Mouse (Mus musculus) heart, postnatal 0 days (tissue): ENCODE measurements at regions not wholly inside any gene's neighbourhood (a gene's known extent, or its start where the extent isn't known, plus 50 kb on each side); places are given as distances from the start of the nearest gene placed in this dataset.

Source experiments
- ATAC-seq: fragments of 200-750 bp; cut with Nextera tagmentation; 2 replicates; pipeline ENCODE4 v1.8.0; 2017; ENCODE audit warnings: low read depth, moderate number of reproducible peaks, moderate library complexity; ENCODE audit not compliant: insufficient read depth
- DNase-seq: peaks from one replicate; pipeline ENCODE4 v3.0.0-alpha.2; 2016; ENCODE audit warnings: low spot score
- H3K27ac ChIP-seq: fragments of 300-500 bp; sonication (generic); 2 replicates; pipeline ENCODE4 v1.5.1; 2014; ENCODE audit warnings: low read depth, mild to moderate bottlenecking
- H3K27me3 ChIP-seq: fragments of 300-500 bp; sonication (generic); 2 replicates; pipeline ENCODE4 v1.6.1; 2014; ENCODE audit warnings: low read length, mixed read lengths; ENCODE audit not compliant: control insufficient read depth, insufficient read depth
- H3K36me3 ChIP-seq: fragments of 300-500 bp; sonication (generic); replicated peaks from 2 replicates; pipeline ENCODE4 v1.6.1; 2014; ENCODE audit warnings: low read length, mixed read lengths; ENCODE audit not compliant: control insufficient read depth, insufficient read depth
- H3K4me1 ChIP-seq: fragments of 300-500 bp; sonication (generic); 2 replicates; pipeline ENCODE4 v1.6.1; 2014; ENCODE audit warnings: antibody characterized with exemption; ENCODE audit not compliant: control insufficient read depth, insufficient read depth
- H3K4me2 ChIP-seq: fragments of 300-500 bp; sonication (generic); 2 replicates; pipeline ENCODE4 v1.6.1; 2014; ENCODE audit warnings: low read depth, mild to moderate bottlenecking, low read length, moderate library complexity
- H3K4me3 ChIP-seq: fragments of 300-500 bp; sonication (generic); 2 replicates; pipeline ENCODE4 v1.5.1; 2014; ENCODE audit warnings: low read depth, low read length
- H3K9ac ChIP-seq: fragments of 300-500 bp; sonication (generic); replicated peaks from 2 replicates; pipeline ENCODE4 v1.6.1; 2014; ENCODE audit warnings: low read depth, low read length, mixed read lengths
- H3K9me3 ChIP-seq: fragments of 300-500 bp; sonication (generic); replicated peaks from 2 replicates; pipeline ENCODE4 v1.6.1; 2016; ENCODE audit warnings: low read length; ENCODE audit not compliant: control insufficient read depth
- CTCF ChIP-seq: IDR thresholded peaks from 2 replicates; pipeline ENCODE4 v1.5.1; 2016; ENCODE audit warnings: antibody characterized with exemption, control low read depth, low read depth
- EP300 ChIP-seq: IDR thresholded peaks from 2 replicates; pipeline ENCODE4 v1.6.1; 2016; ENCODE audit warnings: antibody characterized with exemption, low read depth
- WGBS: fragments of 180-500 bp; shearing (Covaris S2); extraction: QIAGEN DNeasy Blood & Tissue Kit; methylation state at CpG from one replicate; pipeline ENCODE4 v1.1.7; 2014; 5-methylcytosine and 5-hydroxymethylcytosine counted together

GRCm38 (mm10) chr9:84740336-84740735, 572.2 kb upstream of the Gm11114 start:
- no peaks in the 10 kb centered on the region for H3K27me3 ChIP-seq
- no peaks in the 10 kb centered on the region for H3K36me3 ChIP-seq
- DNase-seq (no peak), ATAC-seq (no peak)
- H3K9ac ChIP-seq = no peak overlapping the region
- TF ChIP-seq CTCF (no peak), EP300 (no peak)
- no peaks in the 10 kb centered on the region for H3K9me3 ChIP-seq
- H3K4me3 ChIP-seq = no peak overlapping the region
- H3K27ac ChIP-seq = no peak overlapping the region
- H3K4me2 ChIP-seq = no peak overlapping the region
- 72% methylated on average over 2 of the region's 2 CpGs for WGBS
- no peaks in the 10 kb centered on the region for H3K4me1 ChIP-seq

- no peak overlapping the region for H3K4me2 ChIP-seq
- H3K36me3 ChIP-seq = no peaks in the 10 kb centered on the region
- H3K27me3 ChIP-seq = no peaks in the 10 kb centered on the region
- ATAC-seq = no peak
- no peak overlapping the region for H3K4me3 ChIP-seq
- DNase-seq = no peak
- H3K9ac ChIP-seq = no peak overlapping the region
- TF ChIP-seq CTCF (no peak), EP300 (no peak)
- no peaks in the 10 kb centered on the region for H3K4me1 ChIP-seq
- no peaks in the 10 kb centered on the region for H3K9me3 ChIP-seq
- no peak overlapping the region for H3K27ac ChIP-seq
- WGBS = 78% methylated on average over 1 of the region's 1 CpGs
Measured at GRCm38 (mm10) chr9:84754332-84754731, 558.2 kb upstream of the Gm11114 start.

DNA sequence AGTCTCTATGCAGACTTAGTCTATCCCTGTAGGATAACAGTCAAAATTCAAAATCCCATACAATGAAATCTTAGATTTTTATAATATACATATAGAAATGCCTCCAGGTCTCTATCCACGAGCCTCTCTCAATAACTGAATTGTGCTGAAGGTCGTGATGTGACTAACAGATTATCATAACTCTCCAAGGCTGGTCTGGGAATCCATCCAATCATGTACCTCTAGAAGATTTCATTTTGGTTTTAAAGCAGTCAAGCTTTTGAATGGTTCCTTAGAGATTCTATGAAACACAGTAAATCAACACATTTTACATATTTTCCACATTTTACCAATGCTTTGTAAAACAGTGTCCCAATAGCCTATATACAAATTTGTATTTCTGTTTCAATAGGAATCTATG, 557.7 kb upstream of the Gm11114 start:
- WGBS = 52% methylated on average over 2 of the region's 2 CpGs
- no peaks in the 10 kb centered on the region for H3K9me3 ChIP-seq
- no peak overlapping the region for H3K4me2 ChIP-seq
- H3K27me3 ChIP-seq = no peaks in the 10 kb centered on the region
- no peak for ATAC-seq
- no peaks in the 10 kb centered on the region for H3K36me3 ChIP-seq
- TF ChIP-seq EP300 = no peak
- TF ChIP-seq CTCF = no peak
- no peak overlapping the region for H3K27ac ChIP-seq
- DNase-seq = no peak
- H3K4me3 ChIP-seq = no peak overlapping the region
- H3K4me1 ChIP-seq = no peaks in the 10 kb centered on the region
- H3K9ac ChIP-seq = no peak overlapping the region

DNA sequence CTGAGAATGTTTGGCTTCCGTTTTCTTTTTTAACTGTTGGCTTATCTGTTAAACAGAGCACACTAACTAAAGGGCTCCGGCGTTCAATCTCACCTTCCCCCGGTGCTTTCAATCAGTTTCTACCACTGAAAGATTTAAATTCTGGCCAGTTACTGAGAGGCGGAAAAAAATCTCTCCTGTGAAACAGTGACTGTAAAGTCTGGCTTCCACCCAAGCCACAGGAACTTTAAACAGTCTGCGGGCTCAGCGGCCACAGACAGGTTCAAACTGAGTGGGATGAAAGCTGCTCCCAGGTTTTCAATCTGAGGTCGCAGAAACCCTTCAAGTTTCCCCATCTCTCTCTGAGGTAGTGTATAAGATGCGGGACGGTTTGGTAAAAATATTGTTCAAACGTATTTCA, 538.2 kb upstream of the Gm11114 start:
- H3K9ac ChIP-seq = no peak overlapping the region
- DNase-seq (no peak), ATAC-seq (no peak)
- no peaks in the 10 kb centered on the region for H3K36me3 ChIP-seq
- no peak overlapping the region for H3K4me2 ChIP-seq
- no peak for TF ChIP-seq EP300
- TF ChIP-seq CTCF = no peak
- 52% methylated on average over 11 of the region's 11 CpGs for WGBS
- no peaks in the 10 kb centered on the region for H3K27me3 ChIP-seq
- no peaks in the 10 kb centered on the region for H3K9me3 ChIP-seq
- H3K4me3 ChIP-seq = no peak overlapping the region
- H3K4me1 ChIP-seq = no peaks in the 10 kb centered on the region
- H3K27ac ChIP-seq = no peak overlapping the region

DNA sequence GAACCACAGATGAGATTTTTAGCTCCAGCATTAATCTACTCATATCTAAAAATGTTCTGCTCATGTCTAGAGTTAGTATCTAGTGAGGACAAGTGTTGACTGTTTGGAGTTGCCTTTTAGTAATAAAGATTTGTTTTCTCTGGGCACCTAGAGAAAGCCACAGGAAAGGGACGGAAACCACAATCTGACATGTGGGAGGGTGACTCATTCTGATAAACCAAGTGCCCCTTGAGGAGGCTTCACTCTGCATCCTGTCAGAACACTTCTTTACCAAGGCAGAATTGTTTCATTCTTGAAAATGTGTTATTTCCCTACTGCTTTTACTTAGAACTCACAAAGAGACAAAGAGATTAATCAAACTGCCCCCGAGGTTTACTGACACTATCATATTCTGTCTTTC, 537.4 kb upstream of the Gm11114 start:
- no peak for ATAC-seq
- no peaks in the 10 kb centered on the region for H3K4me1 ChIP-seq
- TF ChIP-seq EP300 (no peak), CTCF (no peak)
- DNase-seq = no peak
- 29% methylated on average over 2 of the region's 2 CpGs for WGBS
- no peaks in the 10 kb centered on the region for H3K36me3 ChIP-seq
- H3K27me3 ChIP-seq = no peaks in the 10 kb centered on the region
- H3K4me3 ChIP-seq = no peak overlapping the region
- H3K27ac ChIP-seq = no peak overlapping the region
- H3K9me3 ChIP-seq = no peaks in the 10 kb centered on the region
- no peak overlapping the region for H3K9ac ChIP-seq
- H3K4me2 ChIP-seq = no peak overlapping the region

GRCm38 (mm10) chr9:84779125-84779524, 533.4 kb upstream of the Gm11114 start:
- WGBS = 75% methylated on average over 1 of the region's 1 CpGs
- no peak for ATAC-seq
- no peak for TF ChIP-seq EP300
- no peak for TF ChIP-seq CTCF

More at GRCm38 (mm10) chr9:84779125-84779524, 533.4 kb upstream of the Gm11114 start:
- Histone ChIP-seq H3K4me1 (no peaks in the 10 kb centered on the region), H3K4me3 (no peak overlapping the region), H3K27ac (no peak overlapping the region), H3K4me2 (no peak overlapping the region), H3K9me3 (no peaks in the 10 kb centered on the region), H3K9ac (no peak overlapping the region), H3K27me3 (no peaks in the 10 kb centered on the region), H3K36me3 (no peaks in the 10 kb centered on the region)
- no peak for DNase-seq
